Comparison of ENCODE assay signal across 8 mouse cellular contexts in the genomic region with DNA sequence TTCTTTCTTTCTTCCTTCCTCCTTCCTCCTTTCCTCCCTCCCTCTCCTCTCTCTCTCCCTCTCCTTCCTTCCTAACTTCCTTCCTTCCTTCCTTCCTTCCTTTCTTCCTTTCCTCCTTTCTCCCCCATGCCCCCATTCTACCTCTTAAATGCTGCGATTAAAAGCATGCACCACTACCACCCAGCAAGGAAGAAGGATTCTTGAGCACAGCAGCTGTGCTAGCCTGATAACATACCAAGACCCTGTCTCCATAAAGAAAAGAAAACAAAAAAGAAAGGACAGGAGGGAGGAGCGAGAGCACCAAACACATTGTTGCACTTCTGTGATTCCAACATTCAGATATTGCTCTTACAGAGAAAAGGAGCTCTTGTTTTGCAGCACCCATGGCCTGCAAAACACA. TPM values are rescaled to one million over a fixed set of nuclear protein-coding genes. Genes with fewer than 3 reads are reported as not detected.
DNase-seq lines count a peak whose midpoint lies in the region; ATAC-seq and TF ChIP-seq lines count a peak whose summit lies in the region.

No protein-coding gene starts in this region.

- DNase-seq in kidney, postnatal 36 days: no peak
- no peak for DNase-seq in midbrain, postnatal 0 days (ENCODE audit: low spot score)
- no peak for DNase-seq in spleen, postnatal 10 days (ENCODE audit: low spot score in 2 of 2)
- DNase-seq in left cerebral cortex, postnatal 36 days (ENCODE audit: low spot score in 2 of 2): no peak
- no peak for DNase-seq in left cerebral cortex, adult 18-20 months (ENCODE audit: low spot score in 2 of 2)

- TF ChIP-seq CTCF in cortical plate, adult 2 months (IDR thresholded peaks at IDR 0.05; ENCODE audit: extremely low read depth, insufficient read depth, low read length): no peak
- TF ChIP-seq CTCF in midbrain, postnatal 0 days (IDR thresholded peaks at IDR 0.05): no peak

- H3K9ac ChIP-seq in kidney, embryonic 15.5 days: peak overlapping the region; percentile 92; the same call in 1 of the 2 replicates
- H3K9ac ChIP-seq in intestine, embryonic 15.5 days: peak overlapping the region; percentile 87
- H3K9ac ChIP-seq in midbrain, postnatal 0 days (replicated peaks; ENCODE audit: low read length, poor library complexity, severe bottlenecking): no peak overlapping the region

- 63% methylated on average over 2 of the region's 2 CpGs for WGBS in kidney, embryonic 15.5 days
- WGBS in intestine, embryonic 15.5 days: 49% methylated on average over 2 of the region's 2 CpGs
- 60% methylated on average over 2 of the region's 2 CpGs for WGBS in midbrain, postnatal 0 days

- peak overlapping the region; percentile 98 for H3K4me3 ChIP-seq in kidney, embryonic 15.5 days (replicated peaks)
- peak overlapping the region; percentile 86; the same call in 1 of the 2 replicates for H3K4me3 ChIP-seq in cortical plate, adult 2 months (ENCODE audit: insufficient read depth, low read length)
- H3K4me3 ChIP-seq in intestine, embryonic 15.5 days (replicated peaks): peak overlapping the region; percentile 86
- H3K4me3 ChIP-seq in midbrain, postnatal 0 days (ENCODE audit: low read depth, low read length): peak overlapping the region; percentile 77

- H3K9me3 ChIP-seq in kidney, embryonic 15.5 days (replicated peaks): no peaks in the 10 kb centered on the region
- H3K9me3 ChIP-seq in intestine, embryonic 15.5 days: no peaks in the 10 kb centered on the region
- no peaks in the 10 kb centered on the region for H3K9me3 ChIP-seq in midbrain, postnatal 0 days (ENCODE audit: low read length)

- intact Hi-C loops in left cerebral cortex, postnatal 36 days (cut with DNase I): no loop called here

- H3K27me3 ChIP-seq in kidney, embryonic 15.5 days: no peaks in the 10 kb centered on the region
- no peaks in the 10 kb centered on the region for H3K27me3 ChIP-seq in intestine, embryonic 15.5 days (replicated peaks)
- H3K27me3 ChIP-seq in midbrain, postnatal 0 days (ENCODE audit: insufficient read depth, low read length): no peaks in the 10 kb centered on the region

- peaks cover 33% of the 10 kb centered on the region for H3K4me1 ChIP-seq in kidney, embryonic 15.5 days
- peaks cover 10% of the 10 kb centered on the region for H3K4me1 ChIP-seq in cortical plate, adult 2 months (ENCODE audit: control insufficient read depth, insufficient read depth, low read length)
- peaks cover 15% of the 10 kb centered on the region for H3K4me1 ChIP-seq in intestine, embryonic 15.5 days (replicated peaks)
- peaks cover 15% of the 10 kb centered on the region for H3K4me1 ChIP-seq in midbrain, postnatal 0 days (ENCODE audit: insufficient read depth, low read length)

- ATAC-seq in kidney, embryonic 15.5 days (replicated peaks; ENCODE audit: low FRiP score): no peak
- ATAC-seq in intestine, embryonic 15.5 days: 0 out of 2 replicates have a peak, but pooled peaks have one; percentile 11
- no peak for ATAC-seq in midbrain, postnatal 0 days (ENCODE audit: low FRiP score)

- H3K4me2 ChIP-seq in kidney, embryonic 15.5 days: peak overlapping the region; percentile 84
- peak overlapping the region; percentile 78 for H3K4me2 ChIP-seq in intestine, embryonic 15.5 days (replicated peaks)
- peak overlapping the region; percentile 95 for H3K4me2 ChIP-seq in midbrain, postnatal 0 days (ENCODE audit: low read depth, low read length, poor library complexity, severe bottlenecking)

- H3K27ac ChIP-seq in kidney, embryonic 15.5 days: no peak overlapping the region
- no peak overlapping the region for H3K27ac ChIP-seq in cortical plate, adult 2 months (ENCODE audit: insufficient read depth, low read length)
- no peak overlapping the region for H3K27ac ChIP-seq in intestine, embryonic 15.5 days
- H3K27ac ChIP-seq in midbrain, postnatal 0 days (ENCODE audit: low read depth, low read length): no peak overlapping the region

- no peak for TF ChIP-seq POLR2A in cortical plate, adult 2 months (IDR thresholded peaks at IDR 0.05; ENCODE audit: extremely low read depth, insufficient read depth, low read length)

- peaks cover 51% of the 10 kb centered on the region for H3K36me3 ChIP-seq in kidney, embryonic 15.5 days
- peaks cover 22% of the 10 kb centered on the region for H3K36me3 ChIP-seq in intestine, embryonic 15.5 days
- peaks cover 10% of the 10 kb centered on the region; the same call in 1 of the 2 replicates for H3K36me3 ChIP-seq in midbrain, postnatal 0 days (ENCODE audit: insufficient read depth, low read length)

RNA-seq across cellular contexts. Expression of a gene that starts 0.6 kb away (rescaled TPM):
- 21.2 and 22.1 TPM in 2 replicates for polyA plus RNA-seq in kidney, embryonic 15.5 days (2015; fragmentation: Nextera tagmentation; extraction: Ambion mirVana)
- polyA plus RNA-seq in cortical plate, adult 2 months (2012; rRNA removed): 10.2 and 10.6 TPM in 2 replicates
- polyA plus RNA-seq in intestine, embryonic 15.5 days (2015; fragmentation: Nextera tagmentation; extraction: Ambion mirVana): 16.4 and 18.2 TPM in 2 replicates
- total RNA-seq in midbrain, postnatal 0 days (2014; rRNA removed): 24.2 and 26.2 TPM in 2 replicates
- polyA plus RNA-seq in midbrain, postnatal 0 days (2015; fragmentation: Nextera tagmentation; extraction: Ambion mirVana): 17.7 and 19.2 TPM in 2 replicates
- total RNA-seq in left cerebral cortex, postnatal 36 days (2021): 10 to 100 TPM; 16.0 TPM
- total RNA-seq in left cerebral cortex, adult 18-20 months (2021): 10 to 100 TPM; 16.7 to 18.2 TPM

RNA-seq across cellular contexts. Expression of a gene that starts 13.3 kb away (rescaled TPM):
- 24.2 and 25.6 TPM in 2 replicates for polyA plus RNA-seq in kidney, embryonic 15.5 days (2015; fragmentation: Nextera tagmentation; extraction: Ambion mirVana)
- 34.6 and 34.9 TPM in 2 replicates for polyA plus RNA-seq in cortical plate, adult 2 months (2012; rRNA removed)
- polyA plus RNA-seq in intestine, embryonic 15.5 days (2015; fragmentation: Nextera tagmentation; extraction: Ambion mirVana): 23.7 and 23.9 TPM in 2 replicates
- 66.6 and 67.1 TPM in 2 replicates for total RNA-seq in midbrain, postnatal 0 days (2014; rRNA removed)
- polyA plus RNA-seq in midbrain, postnatal 0 days (2015; fragmentation: Nextera tagmentation; extraction: Ambion mirVana): 167 TPM in 2 replicates
- 10 to 100 TPM; 41.9 to 44.7 TPM for total RNA-seq in left cerebral cortex, postnatal 36 days (2021)
- 10 to 100 TPM; 39.8 to 40.2 TPM for total RNA-seq in left cerebral cortex, adult 18-20 months (2021)

RNA-seq across cellular contexts. Expression of a gene that starts 21.4 kb away (rescaled TPM):
- polyA plus RNA-seq in kidney, embryonic 15.5 days (2015; fragmentation: Nextera tagmentation; extraction: Ambion mirVana): 12.1 and 12.3 TPM in 2 replicates
- 0.38 and 0.69 TPM in 2 replicates for polyA plus RNA-seq in cortical plate, adult 2 months (2012; rRNA removed)
- polyA plus RNA-seq in intestine, embryonic 15.5 days (2015; fragmentation: Nextera tagmentation; extraction: Ambion mirVana): 6.6 and 6.8 TPM in 2 replicates
- 1.2 and 1.5 TPM in 2 replicates for total RNA-seq in midbrain, postnatal 0 days (2014; rRNA removed)
- polyA plus RNA-seq in midbrain, postnatal 0 days (2015; fragmentation: Nextera tagmentation; extraction: Ambion mirVana): 0.88 and 1.1 TPM in 2 replicates
- under 1 TPM; 0.42 to 0.45 TPM for total RNA-seq in left cerebral cortex, postnatal 36 days (2021)
- total RNA-seq in left cerebral cortex, adult 18-20 months (2021): under 1 TPM; 0.21 to 0.23 TPM

RNA-seq across cellular contexts. Expression of a gene that starts 21.9 kb away (rescaled TPM):
- polyA plus RNA-seq in kidney, embryonic 15.5 days (2015; fragmentation: Nextera tagmentation; extraction: Ambion mirVana): 61.0 and 66.0 TPM in 2 replicates
- polyA plus RNA-seq in cortical plate, adult 2 months (2012; rRNA removed): 13.9 and 14.8 TPM in 2 replicates
- polyA plus RNA-seq in intestine, embryonic 15.5 days (2015; fragmentation: Nextera tagmentation; extraction: Ambion mirVana): 41.2 and 46.6 TPM in 2 replicates
- total RNA-seq in midbrain, postnatal 0 days (2014; rRNA removed): 29.2 TPM in 2 replicates
- polyA plus RNA-seq in midbrain, postnatal 0 days (2015; fragmentation: Nextera tagmentation; extraction: Ambion mirVana): 23.8 and 25.7 TPM in 2 replicates
- 10 to 100 TPM; 12.2 to 13.2 TPM for total RNA-seq in left cerebral cortex, postnatal 36 days (2021)
- total RNA-seq in left cerebral cortex, adult 18-20 months (2021): 10 to 100 TPM; 11.6 to 13.6 TPM

RNA-seq across cellular contexts. Expression of a gene that starts 39.7 kb away (rescaled TPM):
- polyA plus RNA-seq in kidney, embryonic 15.5 days (2015; fragmentation: Nextera tagmentation; extraction: Ambion mirVana): 29.1 and 33.4 TPM in 2 replicates
- 152 and 156 TPM in 2 replicates for polyA plus RNA-seq in cortical plate, adult 2 months (2012; rRNA removed)
- 24.5 and 26.4 TPM in 2 replicates for polyA plus RNA-seq in intestine, embryonic 15.5 days (2015; fragmentation: Nextera tagmentation; extraction: Ambion mirVana)
- total RNA-seq in midbrain, postnatal 0 days (2014; rRNA removed): 125 and 136 TPM in 2 replicates
- polyA plus RNA-seq in midbrain, postnatal 0 days (2015; fragmentation: Nextera tagmentation; extraction: Ambion mirVana): 66.8 and 72.6 TPM in 2 replicates
- total RNA-seq in left cerebral cortex, postnatal 36 days (2021): 100 to 1,000 TPM; 229 to 253 TPM
- 100 to 1,000 TPM; 227 to 232 TPM for total RNA-seq in left cerebral cortex, adult 18-20 months (2021)
